Mouse (Mus musculus) erythroblast, embryonic 14.5 days (primary cell): ENCODE data around the gene Lmx1b.

Source experiments
- GATA1 ChIP-seq: IDR thresholded peaks from 2 replicates; pipeline ENCODE4 v1.6.1; 2012; ENCODE audit warnings: low read length, inconsistent platforms, mixed read lengths
- TAL1 ChIP-seq: IDR thresholded peaks from 3 replicates; pipeline ENCODE4 v1.6.1; 2012; ENCODE audit warnings: low read length, inconsistent platforms, mixed read lengths

GRCm38 (mm10) chr2:33604846-33605486 lies 35.3 kb downstream of the Lmx1b start:
- no peak for TF ChIP-seq GATA1
- TF ChIP-seq TAL1: no peak
